Mouse (Mus musculus) heart, postnatal 0 days (tissue): ENCODE data around the gene Arhgap45.

Experiments
- CTCF ChIP-seq: IDR thresholded peaks from 2 replicates; pipeline ENCODE4 v1.5.1; 2016; ENCODE audit warnings: antibody characterized with exemption, control low read depth, low read depth
- EP300 ChIP-seq: IDR thresholded peaks from 2 replicates; pipeline ENCODE4 v1.6.1; 2016; ENCODE audit warnings: antibody characterized with exemption, low read depth

- TF ChIP-seq CTCF = no peak
- TF ChIP-seq EP300 = no peak
These were observed 35.3 kb downstream of the Arhgap45 start for GRCm38 (mm10) chr10:80051618-80052373.
